Mouse (Mus musculus): Measurements from ENCODE around the gene Serpinb3a.
A peak's percentile ranks its signal among the peaks of the same experiment; 100 is the strongest.
"Not testable (repeated sequence)": the region's sequence is repeated elsewhere in the genome, so short reads cannot be mapped to it uniquely, and the experiment has no call there.

Gene Serpinb3a

GRCm38 (mm10) chr1:107052203-107052602, at the start of gene Serpinb3a:
TSS of gene Serpinb3a (minus strand) at chr1:107052303.
- no peak for DNase-seq

GRCm38 (mm10) chr1:107098417-107098816, 46.3 kb upstream of the Serpinb3a start:
- DNase-seq, result no peak

DNA sequence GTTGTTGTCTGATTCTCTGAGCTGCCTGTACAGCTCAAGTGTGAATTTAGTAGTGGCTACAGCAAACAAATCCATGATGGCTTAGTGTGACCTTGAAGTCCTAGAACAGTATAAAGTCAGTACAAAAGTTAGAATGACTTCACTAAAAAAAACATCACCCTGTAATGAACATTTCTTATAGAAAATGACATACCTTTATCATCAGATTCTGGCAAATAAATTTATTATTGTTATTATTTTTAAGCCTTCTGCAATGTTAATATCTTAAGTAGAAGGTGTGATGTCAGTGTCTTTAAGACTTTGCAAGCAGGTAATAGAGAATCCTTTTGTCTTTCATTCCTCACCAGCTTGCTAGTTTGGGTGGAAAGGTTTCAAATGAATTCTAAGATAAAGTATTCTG, 31.3 kb upstream of the Serpinb3a start, which contains the start of gene Serpinb3d:
Gene Serpinb3d, minus strand, starts transcription at position 101 of the 400 bp plus-strand sequence.
- no peak for DNase-seq

- not testable (repeated sequence) for DNase-seq
Observed at GRCm38 (mm10) chr1:107034236-107034635, 17.9 kb downstream of the Serpinb3a start.

DNA sequence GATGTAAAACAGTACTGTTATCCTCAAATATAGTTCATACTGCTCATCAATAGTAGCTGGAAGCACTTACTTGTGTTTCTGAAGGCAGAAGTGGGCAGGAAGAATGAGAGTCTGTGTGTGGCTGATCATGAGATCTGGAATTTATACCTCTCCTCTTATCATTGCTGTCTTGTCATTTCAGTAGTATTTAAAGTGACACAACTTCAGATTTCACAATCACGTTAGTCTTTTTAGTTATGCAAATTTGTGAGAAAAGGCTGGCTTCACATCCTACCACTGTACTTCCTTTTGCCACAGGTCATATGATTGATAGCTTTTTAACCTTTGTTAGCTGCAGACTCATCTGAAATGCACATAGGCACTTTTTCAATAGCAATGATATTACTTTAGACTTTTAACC, 26.2 kb downstream of the Serpinb3a start:
- DNase-seq, result no peak

DNA sequence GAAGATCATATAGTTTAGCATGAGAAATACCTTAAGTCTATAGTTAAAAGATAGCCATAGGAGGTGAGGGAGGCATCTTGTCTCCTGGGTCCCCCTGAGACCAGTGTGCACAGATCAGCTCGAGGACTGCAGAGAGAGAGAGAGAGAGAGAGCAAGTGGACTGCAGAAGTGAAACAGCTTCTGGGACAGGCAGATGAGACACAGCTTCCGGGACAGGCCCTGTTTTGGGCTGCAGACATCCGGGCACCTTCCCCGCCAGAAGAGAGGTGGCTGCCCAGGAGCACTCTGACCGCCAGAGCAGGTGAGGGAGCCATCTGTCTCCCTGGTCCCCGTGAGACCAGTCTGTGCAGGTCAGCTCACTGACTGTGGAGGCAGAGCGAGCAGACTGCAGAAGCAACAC, 36.9 kb downstream of the Serpinb3a start:
- DNase-seq, result no peak

- DNase-seq, result peak in 1 of 2 experiments; percentile 6
Observed at GRCm38 (mm10) chr1:107014530-107014929, 37.6 kb downstream of the Serpinb3a start.

- DNase-seq, result no peak
Observed at GRCm38 (mm10) chr1:107006316-107006715, 45.8 kb downstream of the Serpinb3a start.

DNA sequence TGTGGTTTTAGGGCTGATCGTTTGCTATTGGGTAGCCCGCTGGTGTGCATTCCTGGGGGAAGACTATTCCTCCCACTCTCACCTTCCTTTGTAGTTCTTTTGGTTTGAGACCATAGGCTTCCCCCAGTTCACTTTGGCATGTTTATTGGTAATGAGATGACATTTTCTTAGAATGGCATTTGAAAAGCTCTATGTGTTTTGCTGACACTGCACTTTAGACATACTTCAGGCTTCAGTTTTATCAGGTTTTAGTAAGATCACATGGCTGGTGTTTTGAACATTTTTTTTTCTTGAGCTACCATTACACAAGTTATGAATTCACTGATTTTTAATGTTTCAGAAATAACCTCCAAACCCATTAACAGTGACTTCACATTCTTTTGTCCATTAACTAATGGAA, 50.3 kb downstream of the Serpinb3a start:
- DNase-seq, result no peak

DNA sequence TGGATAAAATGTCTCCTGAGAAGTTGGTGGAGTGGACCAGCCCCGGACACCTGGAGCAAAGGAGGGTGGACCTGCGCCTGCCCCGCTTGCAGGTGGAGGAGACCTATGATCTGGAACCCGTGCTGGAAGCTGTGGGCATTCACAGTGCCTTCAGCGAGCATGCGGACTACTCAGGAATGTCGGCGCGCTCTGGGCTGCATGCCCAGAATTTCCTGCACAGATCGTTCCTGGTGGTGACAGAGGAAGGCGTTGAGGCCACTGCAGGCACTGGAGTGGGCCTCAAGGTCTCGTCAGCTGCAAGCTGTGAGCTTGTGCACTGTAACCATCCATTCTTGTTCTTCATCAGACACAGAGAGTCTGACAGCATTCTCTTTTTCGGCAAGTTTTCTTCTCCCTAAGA, 51.7 kb downstream of the Serpinb3a start:
- DNase-seq, result peak; percentile 11 to 48

Measured in lung, postnatal 4 days (tissue).